In the genomic region with DNA sequence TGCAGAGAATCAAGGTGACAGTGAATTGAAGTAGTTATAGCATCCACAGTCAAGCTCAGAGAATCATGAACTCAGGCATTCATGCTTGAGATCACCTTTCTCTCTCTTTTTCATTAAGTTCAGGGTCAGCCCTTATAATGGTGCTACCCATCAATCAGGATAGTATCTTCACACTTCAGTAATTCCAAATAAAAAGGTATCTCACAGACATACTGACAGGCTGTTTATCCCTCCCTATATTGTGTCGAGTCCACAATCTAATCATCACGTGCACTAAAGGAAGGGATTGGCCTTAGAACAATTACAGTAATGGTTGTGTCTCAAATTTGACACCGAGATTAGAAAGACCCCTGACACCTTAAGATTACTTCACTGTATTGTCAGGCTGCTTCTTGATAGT, we compare ENCODE assay signal across 18 mouse cellular contexts.
"Had no signal": no experiment of that assay in that cellular context is flagged by ENCODE, and none has a peak within 500 bp of the region (broad histone marks: within the 10 kb centered on the region; RNA-seq: fewer than 3 reads in every experiment).

No protein-coding gene starts in this region.

- H3K9ac ChIP-seq: lung, embryonic 14.5 days; midbrain, embryonic 12.5 days; neural tube, embryonic 13.5 days had no signal

- H3K36me3 ChIP-seq: midbrain, embryonic 10.5 days; midbrain, embryonic 12.5 days; neural tube, embryonic 13.5 days had no signal

- H3K4me1 ChIP-seq: midbrain, embryonic 10.5 days; midbrain, embryonic 12.5 days; neural tube, embryonic 13.5 days had no signal

- H3K4me3 ChIP-seq: midbrain, embryonic 10.5 days; midbrain, embryonic 12.5 days; myocyte; neural tube, embryonic 13.5 days had no signal

- H3K27me3 ChIP-seq: midbrain, embryonic 12.5 days; neural tube, embryonic 13.5 days had no signal

- DNase-seq: lung, adult 18-20 months; lung, embryonic 14.5 days; lung, postnatal 10 days; lung, postnatal 4 days; midbrain, embryonic 14.5 days; retina, postnatal 1 day; right cerebral cortex, adult 18-20 months; right cerebral cortex, postnatal 25 days; right cerebral cortex, postnatal 4 days; spleen, adult 18-20 months; thymus, adult 18-20 months; thymus, postnatal 14 days; thymus, postnatal 36 days had no signal

- H3K4me2 ChIP-seq: lung, embryonic 14.5 days; midbrain, embryonic 12.5 days; neural tube, embryonic 13.5 days had no signal

- ATAC-seq: midbrain, embryonic 16.5 days had no signal

- H3K27ac ChIP-seq: midbrain, embryonic 10.5 days; midbrain, embryonic 12.5 days; neural tube, embryonic 13.5 days had no signal

- H3K9me3 ChIP-seq: midbrain, embryonic 10.5 days; midbrain, embryonic 12.5 days had no signal
